Mouse (Mus musculus) cerebellum, postnatal 4 days (tissue): ENCODE results near the gene Lman1l.

Source experiments
- DNase-seq, 2 experiments: peaks; one replicate each; pipeline ENCODE4 v3.0.0; 2022; ENCODE audit warnings: low spot score in 2 of 2, mixed read lengths in 1 of 2

The Lman1l gene

GRCm38 (mm10) chr9:57644944-57645893, 24.6 kb upstream of the Lman1l start:
- peak; percentile 96 to 98 for DNase-seq

- no peak for DNase-seq
Measured at GRCm38 (mm10) chr9:57644442-57644943, 23.9 kb upstream of the Lman1l start.

- no peak for DNase-seq
Measured at GRCm38 (mm10) chr9:57643856-57644180, 23.2 kb upstream of the Lman1l start.

GRCm38 (mm10) chr9:57643169-57643855, 22.7 kb upstream of the Lman1l start:
- DNase-seq = no peak

GRCm38 (mm10) chr9:57641775-57642550, 21.4 kb upstream of the Lman1l start:
- no peak for DNase-seq

- DNase-seq = no peak
Measured at GRCm38 (mm10) chr9:57641022-57641421, 20.4 kb upstream of the Lman1l start.

- no peak for DNase-seq
Measured at GRCm38 (mm10) chr9:57640384-57640783, 19.8 kb upstream of the Lman1l start.

- no peak for DNase-seq
Measured at GRCm38 (mm10) chr9:57639661-57640328, 19.2 kb upstream of the Lman1l start.

GRCm38 (mm10) chr9:57638651-57639459, 18.3 kb upstream of the Lman1l start:
- no peak for DNase-seq

GRCm38 (mm10) chr9:57637741-57638322, 17.3 kb upstream of the Lman1l start:
- DNase-seq = peak in 1 of 2 experiments; percentile 46

- no peak for DNase-seq
Measured at GRCm38 (mm10) chr9:57637272-57637671, 16.7 kb upstream of the Lman1l start.

- no peak for DNase-seq
Measured at GRCm38 (mm10) chr9:57633481-57634024, 13.0 kb upstream of the Lman1l start.

- peak; percentile 74 to 80 for DNase-seq
Measured at GRCm38 (mm10) chr9:57629118-57629874, 8.7 kb upstream of the Lman1l start.

- no peak for DNase-seq
Measured at GRCm38 (mm10) chr9:57628717-57629116, 8.1 kb upstream of the Lman1l start.

- no peak for DNase-seq
Measured at GRCm38 (mm10) chr9:57627892-57628291, 7.3 kb upstream of the Lman1l start.

GRCm38 (mm10) chr9:57627191-57627590, 6.6 kb upstream of the Lman1l start:
- no peak for DNase-seq

GRCm38 (mm10) chr9:57625674-57626500, 5.3 kb upstream of the Lman1l start:
- no peak for DNase-seq

GRCm38 (mm10) chr9:57624295-57624694, 3.7 kb upstream of the Lman1l start:
- DNase-seq = no peak
